Mouse (Mus musculus) midbrain, embryonic 16.5 days (tissue): ENCODE measurements around the gene Pigf. TPM values are rescaled to one million over a fixed set of nuclear protein-coding genes. Genes with fewer than 3 reads are reported as not detected.
A peak's percentile ranks its signal among the peaks of the same experiment; 100 is the strongest.

ENCODE experiments used
- ATAC-seq: fragments of 200-750 bp; cut with Nextera tagmentation; 2 replicates; pipeline ENCODE4 v1.8.0; 2017; ENCODE audit warnings: moderate TSS enrichment
- H3K27ac ChIP-seq: fragments of 300-500 bp; sonication (generic); 2 replicates; pipeline ENCODE4 v1.5.1; 2014; ENCODE audit warnings: mild to moderate bottlenecking, low read length, mixed read lengths
- H3K27me3 ChIP-seq: fragments of 300-500 bp; sonication (generic); 2 replicates; pipeline ENCODE4 v1.6.1; 2014; ENCODE audit warnings: low read depth, low read length, mixed read lengths; ENCODE audit not compliant: control insufficient read depth, insufficient read depth
- H3K36me3 ChIP-seq: fragments of 300-500 bp; sonication (generic); 2 replicates; pipeline ENCODE4 v1.6.1; 2014; ENCODE audit warnings: mild to moderate bottlenecking, low read length, moderate library complexity, mixed read lengths; ENCODE audit not compliant: control insufficient read depth, insufficient read depth
- H3K4me1 ChIP-seq: fragments of 300-500 bp; sonication (generic); 2 replicates; pipeline ENCODE4 v1.6.1; 2014; ENCODE audit warnings: mild to moderate bottlenecking, low read length, mixed read lengths; ENCODE audit not compliant: control insufficient read depth, insufficient read depth
- H3K4me2 ChIP-seq: fragments of 300-500 bp; sonication (generic); 2 replicates; pipeline ENCODE4 v1.6.1; 2014; ENCODE audit warnings: mild to moderate bottlenecking, low read length, mixed read lengths
- H3K4me3 ChIP-seq: fragments of 300-500 bp; sonication (generic); 2 replicates; pipeline ENCODE4 v1.5.1; 2014; ENCODE audit warnings: low read depth, mild to moderate bottlenecking, low read length, moderate library complexity, mixed read lengths
- H3K9ac ChIP-seq: fragments of 300-500 bp; sonication (generic); 2 replicates; pipeline ENCODE4 v1.6.1; 2014; ENCODE audit warnings: low read depth, low read length, mixed read lengths
- H3K9me3 ChIP-seq: fragments of 300-500 bp; sonication (generic); replicated peaks from 2 replicates; pipeline ENCODE4 v1.6.1; 2014; ENCODE audit warnings: mild to moderate bottlenecking, low read length, mixed read lengths; ENCODE audit not compliant: control insufficient read depth, poor library complexity, severe bottlenecking
- WGBS: fragments of 180-500 bp; shearing (Covaris S2); extraction: QIAGEN DNeasy Blood & Tissue Kit; methylation state at CpG from one replicate; pipeline ENCODE4 v1.1.7; 2014; 5-methylcytosine and 5-hydroxymethylcytosine counted together
- polyA plus RNA-seq: library from polyadenylated mRNA; unstranded; fragments of >200 nt; fragmentation: Nextera tagmentation; extraction: Ambion mirVana; gene quantifications from 2 replicates; pipeline ENCODE4 v1.2.1, GENCODE M21; 2015

Gene Pigf
- polyA plus RNA-seq, 1 experiment from 2014 or later, result 32.7 TPM

DNA sequence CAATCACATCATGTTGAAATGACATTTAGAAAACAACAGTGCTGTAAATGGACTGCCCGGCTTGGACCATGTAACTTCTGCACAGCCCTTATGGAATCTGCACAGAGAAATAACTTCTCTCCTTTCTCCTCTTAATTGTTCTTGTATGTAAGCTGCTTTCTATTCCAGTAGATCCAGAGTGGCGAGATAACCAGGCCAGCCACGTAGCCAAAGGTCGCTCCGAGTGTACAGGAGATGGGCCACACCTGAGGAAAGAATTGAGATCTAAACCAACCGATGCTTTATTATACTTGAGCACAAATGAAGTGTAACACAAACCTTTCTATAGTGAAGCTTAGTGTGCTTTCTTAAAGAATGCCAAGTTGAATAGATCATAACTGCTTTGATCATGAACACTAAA lies 27.9 kb downstream of the Pigf start:
- Histone ChIP-seq H3K4me1 (no peaks in the 10 kb centered on the region), H3K9ac (no peak overlapping the region), H3K4me2 (no peak overlapping the region), H3K36me3 (no peaks in the 10 kb centered on the region; the same call in 1 of the 2 replicates), H3K4me3 (no peak overlapping the region), H3K27me3 (no peaks in the 10 kb centered on the region), H3K27ac (no peak overlapping the region), H3K9me3 (no peaks in the 10 kb centered on the region)
- 94% methylated on average over 6 of the region's 6 CpGs for WGBS
- ATAC-seq, result no peak

DNA sequence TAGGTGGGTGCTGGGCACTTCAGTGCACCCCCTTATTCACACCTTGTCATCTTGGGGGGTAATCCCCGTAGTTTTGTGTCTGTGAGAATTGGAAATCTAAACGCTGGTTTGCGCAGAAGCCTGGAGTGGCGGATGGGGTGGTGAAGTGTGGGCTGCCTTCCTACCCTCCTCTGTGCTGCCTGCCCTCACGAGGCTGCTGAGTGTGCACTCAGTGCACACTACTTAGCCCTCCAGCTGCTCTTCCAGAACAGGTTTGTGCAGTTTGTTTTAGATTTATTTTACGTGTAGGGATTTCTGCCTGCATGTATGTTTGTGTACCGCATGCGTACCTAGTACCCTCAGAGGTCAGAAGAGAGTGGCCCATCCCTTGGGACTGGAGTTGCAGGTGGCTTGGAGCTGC lies 33.9 kb downstream of the Pigf start:
- ATAC-seq, result no peak

DNA sequence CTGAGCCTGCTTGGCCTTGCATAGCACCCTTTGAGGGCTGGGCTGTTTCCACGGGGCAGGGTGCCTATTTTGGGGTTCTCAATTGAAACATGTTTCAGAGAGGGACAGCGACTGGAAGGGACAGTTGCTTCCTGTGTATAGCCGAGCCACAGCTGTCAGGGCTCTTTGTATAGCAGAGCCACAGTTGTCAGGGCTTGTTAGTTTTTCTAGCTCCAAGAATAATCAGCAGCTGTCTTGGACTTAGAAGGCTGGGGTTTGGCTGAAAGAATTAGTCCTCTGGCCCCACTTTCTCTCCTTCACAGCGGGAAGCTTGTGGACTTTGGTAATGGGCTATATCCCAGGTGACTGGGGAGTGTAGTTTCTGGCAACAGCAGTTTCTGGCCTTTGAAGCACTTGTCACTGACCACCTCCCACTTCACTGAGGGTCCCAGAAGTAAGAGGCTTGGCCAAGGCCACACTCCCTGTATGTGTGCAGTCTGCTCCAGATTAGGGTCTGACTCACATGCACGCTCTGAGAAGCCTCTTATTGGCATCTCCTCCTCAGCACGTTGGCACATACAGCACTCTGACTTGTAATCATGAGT lies 36.5 kb downstream of the Pigf start:
- Histone ChIP-seq H3K4me2 (no peak overlapping the region), H3K36me3 (no peaks in the 10 kb centered on the region), H3K4me1 (peaks cover 5% of the 10 kb centered on the region; the same call in 1 of the 2 replicates), H3K9me3 (no peaks in the 10 kb centered on the region), H3K27me3 (no peaks in the 10 kb centered on the region), H3K4me3 (no peak overlapping the region), H3K27ac (peak overlapping the region; percentile 12; the same call in 1 of the 2 replicates), H3K9ac (no peak overlapping the region)
- ATAC-seq, result peak; percentile 63
- 39% methylated on average over 6 of the region's 6 CpGs for WGBS

More for the DNA sequence above, 33.9 kb downstream of the Pigf start:
- Histone ChIP-seq H3K9ac (no peak overlapping the region), H3K27me3 (no peaks in the 10 kb centered on the region), H3K9me3 (no peaks in the 10 kb centered on the region), H3K36me3 (no peaks in the 10 kb centered on the region), H3K4me2 (no peak overlapping the region), H3K4me3 (no peak overlapping the region), H3K27ac (no peak overlapping the region), H3K4me1 (peaks cover 4% of the 10 kb centered on the region; the same call in 1 of the 2 replicates)
- 91% methylated on average over 8 of the region's 8 CpGs for WGBS

DNA sequence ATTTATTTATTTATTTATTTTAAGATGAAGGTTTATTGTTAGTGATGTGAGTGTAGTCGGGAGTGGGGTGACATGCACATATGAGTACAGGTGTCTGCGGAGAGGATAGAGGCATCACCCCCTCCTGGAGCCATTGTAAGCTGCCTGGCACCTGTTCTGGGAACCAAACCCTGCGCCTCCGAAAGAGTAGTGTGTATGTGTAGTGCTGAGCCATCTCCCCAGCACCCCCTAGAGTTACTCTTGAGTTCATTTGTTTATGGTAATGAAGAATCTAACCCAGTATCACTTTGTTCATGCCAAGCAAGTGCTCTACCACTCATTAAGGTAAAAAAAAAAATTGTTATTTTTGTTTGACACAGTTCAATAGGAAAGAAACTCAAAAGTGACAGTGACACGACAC lies 37.0 kb downstream of the Pigf start:
- Histone ChIP-seq H3K36me3 (no peaks in the 10 kb centered on the region), H3K9me3 (no peaks in the 10 kb centered on the region), H3K9ac (no peak overlapping the region), H3K4me1 (peaks cover 5% of the 10 kb centered on the region; the same call in 1 of the 2 replicates), H3K27ac (no peak overlapping the region), H3K27me3 (no peaks in the 10 kb centered on the region), H3K4me3 (no peak overlapping the region), H3K4me2 (no peak overlapping the region)
- 66% methylated on average over 5 of the region's 5 CpGs for WGBS
- ATAC-seq, result no peak

DNA sequence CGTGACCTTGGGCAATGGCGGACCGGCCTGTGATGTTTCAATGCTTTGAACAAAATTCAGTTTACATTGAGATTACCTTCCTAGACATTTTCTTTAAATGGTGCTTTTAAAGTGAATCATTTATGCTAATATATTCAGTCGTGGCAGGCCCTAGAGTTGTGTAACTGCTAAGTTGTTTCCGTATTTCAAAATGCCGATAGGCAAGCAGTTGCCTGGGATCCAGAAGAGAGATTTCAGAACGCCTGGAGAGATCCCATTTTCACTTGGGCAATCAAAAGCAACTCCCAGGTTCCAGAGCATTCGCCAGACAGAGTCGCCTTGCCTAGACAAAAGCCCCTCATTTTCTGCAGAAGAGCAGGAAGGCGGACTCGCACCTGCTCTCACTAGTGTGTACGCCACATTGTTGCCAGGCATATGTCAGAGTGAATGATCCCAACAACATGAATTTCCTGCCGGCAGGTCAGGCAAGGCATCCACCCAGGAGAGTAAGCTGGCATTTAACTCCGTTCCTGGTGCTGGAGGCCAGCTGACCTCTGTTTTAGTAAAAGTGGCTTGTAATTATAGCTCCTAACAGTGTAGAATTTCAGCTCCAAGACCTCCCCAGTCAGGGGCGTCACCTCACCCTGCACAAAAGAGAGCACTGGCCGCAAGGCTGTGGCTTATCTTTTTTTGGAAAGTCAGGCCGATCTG lies 38.6 kb downstream of the Pigf start:
- Histone ChIP-seq H3K9ac (0 out of 2 replicates have a peak overlapping the region, but pooled peaks have one; percentile 1), H3K27me3 (no peaks in the 10 kb centered on the region), H3K4me1 (peaks cover 5% of the 10 kb centered on the region; the same call in 1 of the 2 replicates), H3K4me3 (no peak overlapping the region), H3K36me3 (no peaks in the 10 kb centered on the region), H3K27ac (0 out of 2 replicates have a peak overlapping the region, but pooled peaks have one; percentile 0), H3K4me2 (no peak overlapping the region), H3K9me3 (no peaks in the 10 kb centered on the region)
- ATAC-seq, result 0 out of 2 replicates have a peak, but pooled peaks have one; percentile 19
- WGBS, result 21% methylated on average over 17 of the region's 17 CpGs

DNA sequence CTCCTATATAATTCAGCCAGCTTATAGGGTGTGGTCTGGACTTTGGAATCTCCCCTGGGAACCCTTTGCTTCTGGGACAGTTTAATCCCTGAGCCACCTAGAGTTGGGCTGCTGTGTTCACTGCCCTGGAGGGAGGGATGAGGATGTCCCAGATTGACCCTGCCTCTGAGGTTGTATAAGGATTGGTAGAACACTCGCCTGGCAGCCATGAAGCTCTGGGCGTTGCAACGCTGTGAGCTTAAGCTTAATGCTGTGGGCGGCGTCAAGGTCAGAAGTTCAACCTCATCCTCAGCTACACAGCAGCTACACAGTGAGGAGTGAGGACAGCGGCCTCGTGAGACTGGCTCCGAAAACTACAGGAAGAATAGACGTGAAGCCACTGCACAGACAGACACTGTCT lies 42.7 kb downstream of the Pigf start:
- WGBS, result 64% methylated on average over 9 of the region's 9 CpGs
- Histone ChIP-seq H3K27ac (no peak overlapping the region), H3K27me3 (no peaks in the 10 kb centered on the region), H3K36me3 (no peaks in the 10 kb centered on the region), H3K4me2 (no peak overlapping the region), H3K4me1 (peaks cover 5% of the 10 kb centered on the region; the same call in 1 of the 2 replicates), H3K4me3 (no peak overlapping the region), H3K9me3 (no peaks in the 10 kb centered on the region), H3K9ac (no peak overlapping the region)
- ATAC-seq, result no peak

DNA sequence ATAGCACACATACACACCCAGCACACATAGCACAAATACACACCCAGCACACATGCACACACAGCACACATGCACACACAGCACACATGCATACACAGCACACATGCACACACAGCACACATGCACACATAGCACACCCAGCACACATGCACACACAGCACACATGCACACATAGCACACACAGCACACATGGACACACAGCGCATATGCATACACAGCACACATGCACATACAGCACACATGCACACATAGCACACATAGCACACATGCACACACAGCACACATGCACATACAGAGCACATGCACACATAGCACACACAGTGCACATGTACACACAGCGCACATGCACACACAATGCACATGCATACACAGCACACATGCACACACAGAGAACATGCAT lies 43.5 kb downstream of the Pigf start:
- WGBS, result 98% methylated on average over 2 of the region's 2 CpGs
- ATAC-seq, result no peak

DNA sequence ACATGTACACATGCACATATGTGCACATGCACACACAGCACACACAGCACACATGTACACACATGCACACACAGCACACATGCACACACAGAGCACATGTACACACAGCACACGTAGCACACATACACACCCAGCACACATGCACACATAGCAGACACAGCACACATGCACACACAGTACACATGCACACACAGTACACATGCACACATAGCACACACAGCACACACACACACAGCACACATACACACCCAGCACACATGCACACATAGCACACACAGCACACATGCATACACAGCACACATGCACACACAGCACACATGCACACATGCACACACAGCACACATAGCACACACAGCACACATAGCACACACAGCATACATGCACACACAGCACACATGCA lies 44.0 kb downstream of the Pigf start:
- 100% methylated on average over 1 of the region's 1 CpGs for whole genome bisulfite sequencing
- no peak overlapping the region for H3K27ac ChIP-seq
- H3K4me1 ChIP-seq, result no peaks in the 10 kb centered on the region; the same call in 1 of the 2 replicates
- no peaks in the 10 kb centered on the region for H3K27me3 ChIP-seq
- H3K36me3 ChIP-seq, result no peaks in the 10 kb centered on the region
- H3K4me3 ChIP-seq, result no peak overlapping the region
- ATAC-seq, result no peak
- no peak overlapping the region for H3K9ac ChIP-seq
- no peaks in the 10 kb centered on the region for H3K9me3 ChIP-seq
- H3K4me2 ChIP-seq, result no peak overlapping the region

More for the DNA sequence above, 43.5 kb downstream of the Pigf start:
- H3K4me2 ChIP-seq, result no peak overlapping the region
- H3K4me3 ChIP-seq, result no peak overlapping the region
- H3K27me3 ChIP-seq, result no peaks in the 10 kb centered on the region
- peaks cover 5% of the 10 kb centered on the region; the same call in 1 of the 2 replicates for H3K4me1 ChIP-seq
- no peaks in the 10 kb centered on the region for H3K9me3 ChIP-seq
- no peaks in the 10 kb centered on the region for H3K36me3 ChIP-seq
- H3K27ac ChIP-seq, result no peak overlapping the region
- H3K9ac ChIP-seq, result no peak overlapping the region

DNA sequence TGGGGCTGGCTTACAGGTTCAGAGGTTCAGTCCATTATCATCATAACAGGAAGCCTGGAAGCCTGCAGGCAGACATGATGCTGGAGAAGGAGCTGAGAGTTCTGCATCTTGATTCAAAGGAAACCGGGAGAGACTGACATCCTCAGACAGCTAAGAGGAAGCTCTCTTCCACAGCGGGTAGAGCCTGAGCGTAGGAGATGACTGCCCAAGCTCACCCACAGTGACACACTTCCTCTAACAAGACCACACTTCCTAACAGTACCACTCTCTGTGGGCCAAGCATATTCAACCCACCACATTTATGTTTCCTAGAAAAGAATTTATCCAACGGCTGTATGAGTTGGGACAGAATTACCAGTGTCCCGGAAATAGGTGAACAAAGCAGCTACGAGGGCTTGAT lies 46.7 kb downstream of the Pigf start:
- no peak overlapping the region for H3K9ac ChIP-seq
- H3K27ac ChIP-seq, result no peak overlapping the region
- ATAC-seq, result no peak
- no peaks in the 10 kb centered on the region for H3K27me3 ChIP-seq
- H3K36me3 ChIP-seq, result no peaks in the 10 kb centered on the region
- H3K4me2 ChIP-seq, result no peak overlapping the region
- no peaks in the 10 kb centered on the region for H3K9me3 ChIP-seq
- no peak overlapping the region for H3K4me3 ChIP-seq
- H3K4me1 ChIP-seq, result no peaks in the 10 kb centered on the region
- WGBS, result 88% methylated on average over 6 of the region's 6 CpGs
